Mouse (Mus musculus) adipose tissue, adult 10 weeks (tissue): ENCODE data around the gene Olfr524. TPM values are rescaled to one million over a fixed set of nuclear protein-coding genes. Genes with fewer than 3 reads are reported as not detected.

Source experiments
- polyA plus RNA-seq: library from polyadenylated mRNA; stranded (reverse); fragments of 350-450 nt; fragmentation: Illumina TruSeq; extraction: RNeasy Lipid Tissue Mini Kit (QIAGEN cat#74804); gene quantifications from one replicate; pipeline ENCODE4 v1.2.3, GENCODE M21; 2014; ENCODE audit warnings: low read depth, low replicate concordance

The Olfr524 gene
- polyA plus RNA-seq: not detected

GRCm38 (mm10) chr7:140205864-140206263, at the start of gene Olfr524:
Olfr524 (minus strand) TSS chr7:140205964.

DNA sequence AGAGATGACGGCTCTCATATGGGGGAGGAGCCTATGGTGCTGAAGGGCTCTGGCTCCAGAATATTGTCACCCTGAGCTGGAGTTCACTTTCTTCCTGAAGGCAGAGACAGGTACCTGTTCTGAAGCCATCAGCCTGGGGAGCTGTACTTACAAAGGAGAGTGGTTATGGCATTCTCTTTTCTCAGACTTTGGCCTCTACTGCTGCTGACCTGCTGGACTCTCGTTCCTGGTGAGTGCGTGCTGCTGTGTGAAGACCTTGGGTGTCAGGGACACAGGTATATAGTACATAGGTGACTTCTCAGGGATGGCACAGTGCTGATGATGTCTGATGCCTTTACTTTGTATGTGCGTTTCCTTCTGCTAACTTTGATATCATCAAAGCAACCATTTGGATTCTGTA, 41.5 kb upstream of the Olfr524 start, which contains the start of gene 5830411N06Rik:
Gene 5830411N06Rik, plus strand, starts transcription at position 69 of the 400 bp plus-strand sequence.

GRCm38 (mm10) chr7:140217967-140218366, 12.2 kb upstream of the Olfr524 start, which contains the start of gene Cd163l1:
Cd163l1 (plus strand) TSS chr7:140218267.

DNA sequence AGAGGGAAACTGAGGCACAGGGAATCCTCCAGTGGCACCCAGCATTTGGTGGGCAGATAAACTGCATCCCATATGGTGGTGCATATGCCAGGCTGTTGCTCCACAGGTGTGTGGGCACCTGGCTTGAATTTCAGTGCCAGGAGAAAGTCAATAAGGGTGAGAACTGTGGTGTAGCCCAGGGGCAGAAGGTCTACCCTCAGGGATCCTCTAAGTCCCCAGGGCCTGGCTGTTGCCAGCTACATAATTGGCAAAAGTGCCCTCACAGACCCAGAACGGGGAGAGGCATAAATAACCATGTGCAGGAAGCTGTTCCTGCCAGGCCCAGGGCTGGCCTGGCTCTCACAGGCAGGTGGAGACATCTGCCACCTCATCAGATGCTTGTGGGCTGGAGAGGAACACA, 32.8 kb downstream of the Olfr524 start, which contains the start of gene Olfr523:
Gene Olfr523, plus strand, starts transcription at position 282 of the 400 bp plus-strand sequence.

DNA sequence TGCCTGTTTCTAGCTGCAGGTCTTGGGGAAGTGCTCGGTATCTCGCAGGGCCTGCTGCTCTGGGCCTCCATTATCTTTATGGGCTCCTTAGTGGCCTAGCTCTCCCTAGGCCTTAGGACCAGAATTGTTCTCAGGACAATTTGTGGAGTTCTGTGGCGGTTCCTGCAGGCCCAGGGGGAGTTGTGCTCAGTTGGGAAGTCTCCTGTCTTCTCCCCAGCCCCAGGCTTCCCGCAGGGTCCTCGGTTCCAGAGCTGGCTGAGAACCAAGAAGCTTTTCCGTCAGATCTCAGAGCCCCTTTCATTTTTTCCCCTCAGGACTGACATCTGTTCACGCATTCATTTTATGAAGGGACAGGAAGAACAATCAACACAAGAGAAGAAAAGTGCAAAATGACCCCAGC, 41.1 kb downstream of the Olfr524 start, which contains the start of gene Olfr522:
Gene Olfr522, minus strand, starts transcription at position 101 of the 400 bp plus-strand sequence.

GRCm38 (mm10) chr7:140154218-140154927, 51.4 kb downstream of the Olfr524 start, which contains the start of gene Sprn:
Sprn (minus strand) TSS chr7:140154877.

Other genes with a start within 250 kb of the Olfr524 start
- gene 6430531B16Rik, start 227.2 kb downstream of the Olfr524 start, polyA plus RNA-seq: 2.7 TPM
- 6.7 TPM for gene Adam8, start 213.4 kb downstream of the Olfr524 start, polyA plus RNA-seq
- gene Zfp511, start 169.6 kb downstream of the Olfr524 start, polyA plus RNA-seq: 16.0 TPM
- 19.4 TPM for gene Tubgcp2, start 169.3 kb downstream of the Olfr524 start, polyA plus RNA-seq
- gene Msx3, start 156.9 kb downstream of the Olfr524 start, polyA plus RNA-seq: not detected
- 0.79 TPM for gene Caly, start 123.4 kb downstream of the Olfr524 start, polyA plus RNA-seq
- not detected for gene Prap1, start 112.6 kb downstream of the Olfr524 start, polyA plus RNA-seq
- 20.9 TPM for gene Fuom, start 103.5 kb downstream of the Olfr524 start, polyA plus RNA-seq
- gene Paox, start 90.2 kb downstream of the Olfr524 start, polyA plus RNA-seq: 14.7 TPM
- 181 TPM for gene Echs1, start 89.5 kb downstream of the Olfr524 start, polyA plus RNA-seq
- gene Mtg1, start 68.4 kb downstream of the Olfr524 start, polyA plus RNA-seq: 26.6 TPM
- 0.56 TPM for gene Sprn, start 51.1 kb downstream of the Olfr524 start, polyA plus RNA-seq
- gene Olfr522, start 41.2 kb downstream of the Olfr524 start, polyA plus RNA-seq: not detected
- gene Olfr523, start 32.7 kb downstream of the Olfr524 start, polyA plus RNA-seq: not detected
- 0.51 TPM for gene Cd163l1, start 12.3 kb upstream of the Olfr524 start, polyA plus RNA-seq
- not detected for gene 5830411N06Rik, start 41.3 kb upstream of the Olfr524 start, polyA plus RNA-seq
- gene Olfr525, start 114.9 kb upstream of the Olfr524 start, polyA plus RNA-seq: not detected
- gene Olfr527, start 128.1 kb upstream of the Olfr524 start, polyA plus RNA-seq: not detected
- gene Olfr60, start 155.7 kb upstream of the Olfr524 start, polyA plus RNA-seq: not detected
- not detected for gene Olfr530, start 170.4 kb upstream of the Olfr524 start, polyA plus RNA-seq
- not detected for gene Olfr531, start 197.0 kb upstream of the Olfr524 start, polyA plus RNA-seq
- not detected for gene Olfr532, start 215.7 kb upstream of the Olfr524 start, polyA plus RNA-seq